Mouse (Mus musculus): Measurements from ENCODE around the gene Khdc1c. TPM values are rescaled to one million over a fixed set of nuclear protein-coding genes. Genes with fewer than 3 reads are reported as not detected.
"Not testable (repeated sequence)": the region's sequence is repeated elsewhere in the genome, so short reads cannot be mapped to it uniquely, and the experiment has no call there.

Gene Khdc1c
- not detected in 2 replicates for polyA plus RNA-seq (2012; ENCODE audit: insufficient read depth, insufficient read length, missing spikeins)

DNA sequence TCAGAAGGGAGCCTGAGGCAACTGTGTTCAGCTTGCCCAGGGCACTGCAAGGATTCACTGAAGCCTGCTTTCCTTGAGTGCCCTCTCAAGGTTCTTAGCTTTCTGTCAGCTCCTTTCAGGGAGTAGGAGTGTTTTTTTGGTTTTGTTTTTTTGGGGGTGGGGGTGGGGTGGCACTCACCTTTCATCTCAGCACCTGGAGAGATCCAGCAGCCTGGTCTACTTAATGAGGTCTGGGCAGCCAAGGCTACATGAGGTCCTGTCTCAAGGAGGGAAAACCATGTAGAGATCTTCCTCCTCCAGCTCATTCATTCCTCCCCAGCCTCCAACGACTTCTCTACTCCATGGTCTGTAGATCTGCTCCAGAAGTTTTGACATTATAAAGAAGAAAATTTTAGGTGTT is at the start of gene Khdc1c:
Gene Khdc1c, plus strand, starts transcription at position 301 of the 400 bp plus-strand sequence.
- not testable (repeated sequence) for H3K4me3 ChIP-seq (ENCODE audit: insufficient read depth, low read depth, low read length); H3K4me1 ChIP-seq (ENCODE audit: control insufficient read depth, insufficient read depth, insufficient read length, low read length); H3K27ac ChIP-seq (replicated peaks; ENCODE audit: low read depth, low read length)

DNA sequence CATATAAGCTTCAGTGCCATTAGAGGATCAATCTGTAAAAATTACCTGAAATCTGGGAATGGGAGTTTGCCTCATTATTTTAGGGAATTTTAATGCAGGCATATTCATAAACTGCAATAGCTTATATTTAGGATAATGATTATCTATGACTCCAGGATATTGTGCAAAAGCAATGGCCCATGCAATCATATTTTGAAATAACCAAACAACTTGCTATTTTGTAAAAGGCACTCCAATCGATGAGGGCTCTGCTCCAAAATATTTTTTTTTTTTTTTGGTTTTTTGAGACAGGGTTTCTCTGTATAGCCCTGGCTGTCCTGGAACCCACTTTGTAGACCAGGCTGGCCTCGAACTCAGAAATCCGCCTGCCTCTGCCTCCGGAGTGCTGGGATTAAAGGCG is 47.9 kb upstream of the Khdc1c start:
- H3K27ac ChIP-seq (replicated peaks; ENCODE audit: low read depth, low read length); H3K4me3 ChIP-seq (ENCODE audit: insufficient read depth, low read depth, low read length); H3K4me1 ChIP-seq (ENCODE audit: control insufficient read depth, insufficient read depth, insufficient read length, low read length): not testable (repeated sequence)

DNA sequence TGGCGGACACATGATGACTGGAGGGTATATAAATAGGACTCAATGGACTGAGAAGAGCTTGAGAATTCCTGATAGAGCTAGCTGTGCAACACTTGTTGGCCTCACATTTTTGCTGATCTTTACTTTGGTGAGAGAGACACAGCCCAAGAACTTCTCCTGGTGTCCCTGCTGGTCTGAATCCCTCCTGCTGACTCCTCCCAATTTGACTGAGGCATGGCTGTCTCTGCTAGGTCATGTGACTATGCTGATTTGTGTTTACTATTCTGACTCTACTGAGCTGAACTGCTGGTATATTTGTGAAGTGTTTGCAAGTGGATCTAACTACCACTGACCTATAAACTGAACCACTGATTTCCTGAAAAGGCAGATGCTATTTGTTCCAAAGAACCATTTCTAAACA is 46.5 kb upstream of the Khdc1c start:
- H3K27ac ChIP-seq (replicated peaks; ENCODE audit: low read depth, low read length): no peak overlapping the region
- H3K4me1 ChIP-seq (ENCODE audit: control insufficient read depth, insufficient read depth, insufficient read length, low read length): no peaks in the 10 kb centered on the region
- H3K4me3 ChIP-seq (ENCODE audit: insufficient read depth, low read depth, low read length): no peak overlapping the region

DNA sequence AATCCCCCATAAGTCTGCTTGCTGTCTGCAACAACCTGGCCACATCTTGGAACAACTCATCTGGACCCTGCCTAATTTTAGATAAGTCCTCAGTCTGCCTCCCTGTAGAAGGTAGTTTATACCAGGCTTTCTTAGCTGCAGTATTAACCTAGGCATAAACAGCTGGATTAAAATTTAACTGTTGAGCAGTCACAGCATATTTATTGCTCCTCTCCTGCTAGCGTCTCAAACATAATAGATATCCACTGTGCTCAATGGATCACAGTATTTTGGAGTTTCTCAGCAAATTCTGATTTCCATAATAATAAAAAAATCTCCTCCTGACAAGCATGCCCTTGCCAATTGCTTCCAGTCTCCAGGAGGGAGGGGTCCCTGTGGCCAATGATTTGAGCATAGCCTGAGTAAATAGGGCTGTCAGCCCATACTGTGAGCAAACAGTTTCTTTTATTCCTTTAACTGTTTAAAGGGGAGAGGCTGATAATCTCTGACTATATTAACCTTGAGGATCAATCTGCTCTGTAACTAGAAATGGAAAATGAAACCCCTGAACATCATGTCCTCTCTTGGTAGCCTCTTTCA is 44.0 kb upstream of the Khdc1c start:
- Histone ChIP-seq H3K4me3 (ENCODE audit: insufficient read depth, low read depth, low read length) (no peak overlapping the region), H3K27ac (replicated peaks; ENCODE audit: low read depth, low read length) (no peak overlapping the region), H3K4me1 (ENCODE audit: control insufficient read depth, insufficient read depth, insufficient read length, low read length) (no peaks in the 10 kb centered on the region)

DNA sequence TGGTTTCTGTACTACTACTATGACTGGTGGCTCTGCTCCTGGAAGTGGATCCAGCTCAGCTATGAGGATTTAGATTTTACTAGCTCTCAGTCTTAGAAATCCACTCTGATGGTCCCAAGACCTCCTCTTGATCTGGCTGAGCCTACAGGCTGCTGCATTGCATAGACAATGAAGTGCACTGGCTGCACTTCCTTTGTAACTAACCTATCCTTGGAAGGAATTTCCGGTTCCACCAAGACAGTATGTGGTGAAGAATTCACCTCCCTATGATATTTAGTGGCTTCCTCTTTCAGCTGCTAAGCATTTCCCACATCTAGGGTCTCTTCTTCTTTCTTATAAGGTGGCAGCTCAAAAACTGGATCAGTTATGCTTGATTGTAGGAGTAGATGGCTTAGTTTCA is 43.5 kb upstream of the Khdc1c start:
- Histone ChIP-seq H3K4me1 (ENCODE audit: control insufficient read depth, insufficient read depth, insufficient read length, low read length) (no peaks in the 10 kb centered on the region), H3K27ac (replicated peaks; ENCODE audit: low read depth, low read length) (no peak overlapping the region), H3K4me3 (ENCODE audit: insufficient read depth, low read depth, low read length) (no peak overlapping the region)

DNA sequence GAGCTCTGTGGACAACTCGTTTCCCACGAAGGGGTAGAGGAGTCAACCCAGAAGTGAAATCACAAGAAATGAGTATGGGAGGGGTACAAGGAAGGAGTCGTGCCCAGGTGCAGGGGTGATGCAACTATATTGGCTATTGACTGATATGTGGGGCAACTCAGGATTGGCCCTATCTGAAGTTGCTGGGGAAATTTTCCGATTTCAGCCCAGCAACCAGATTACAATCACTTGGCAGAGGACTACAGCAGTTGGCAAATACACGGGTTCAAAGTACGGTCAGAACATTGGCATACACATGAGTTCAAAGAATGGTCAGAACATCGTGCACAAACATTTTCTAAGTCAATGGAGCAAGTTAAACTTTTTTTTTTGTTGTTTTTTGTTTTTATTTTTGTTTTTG is 41.4 kb upstream of the Khdc1c start:
- no peaks in the 10 kb centered on the region for H3K4me1 ChIP-seq (ENCODE audit: control insufficient read depth, insufficient read depth, insufficient read length, low read length)
- H3K4me3 ChIP-seq (ENCODE audit: insufficient read depth, low read depth, low read length): no peak overlapping the region
- H3K27ac ChIP-seq (replicated peaks; ENCODE audit: low read depth, low read length): no peak overlapping the region

DNA sequence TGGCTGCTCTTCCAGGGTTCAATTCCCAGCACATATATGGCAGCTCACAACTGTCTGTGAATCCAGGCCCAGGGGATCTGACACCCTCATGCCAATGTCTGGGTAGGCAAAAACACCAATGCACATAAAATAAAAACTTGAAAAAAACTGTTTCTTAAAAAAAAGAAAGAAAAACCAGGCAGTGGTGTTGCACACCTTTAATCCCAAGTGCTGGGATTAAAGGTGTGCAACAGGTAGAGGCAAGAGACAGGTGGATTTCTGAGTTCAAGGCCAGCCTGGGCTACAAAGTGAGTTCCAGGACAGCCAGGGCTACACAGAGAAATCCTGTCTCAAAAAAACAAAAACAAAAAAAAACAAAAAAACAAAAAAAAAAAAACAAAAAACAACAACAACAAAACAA is 37.0 kb upstream of the Khdc1c start:
- not testable (repeated sequence) for H3K27ac ChIP-seq (replicated peaks; ENCODE audit: low read depth, low read length); H3K4me3 ChIP-seq (ENCODE audit: insufficient read depth, low read depth, low read length); H3K4me1 ChIP-seq (ENCODE audit: control insufficient read depth, insufficient read depth, insufficient read length, low read length)

DNA sequence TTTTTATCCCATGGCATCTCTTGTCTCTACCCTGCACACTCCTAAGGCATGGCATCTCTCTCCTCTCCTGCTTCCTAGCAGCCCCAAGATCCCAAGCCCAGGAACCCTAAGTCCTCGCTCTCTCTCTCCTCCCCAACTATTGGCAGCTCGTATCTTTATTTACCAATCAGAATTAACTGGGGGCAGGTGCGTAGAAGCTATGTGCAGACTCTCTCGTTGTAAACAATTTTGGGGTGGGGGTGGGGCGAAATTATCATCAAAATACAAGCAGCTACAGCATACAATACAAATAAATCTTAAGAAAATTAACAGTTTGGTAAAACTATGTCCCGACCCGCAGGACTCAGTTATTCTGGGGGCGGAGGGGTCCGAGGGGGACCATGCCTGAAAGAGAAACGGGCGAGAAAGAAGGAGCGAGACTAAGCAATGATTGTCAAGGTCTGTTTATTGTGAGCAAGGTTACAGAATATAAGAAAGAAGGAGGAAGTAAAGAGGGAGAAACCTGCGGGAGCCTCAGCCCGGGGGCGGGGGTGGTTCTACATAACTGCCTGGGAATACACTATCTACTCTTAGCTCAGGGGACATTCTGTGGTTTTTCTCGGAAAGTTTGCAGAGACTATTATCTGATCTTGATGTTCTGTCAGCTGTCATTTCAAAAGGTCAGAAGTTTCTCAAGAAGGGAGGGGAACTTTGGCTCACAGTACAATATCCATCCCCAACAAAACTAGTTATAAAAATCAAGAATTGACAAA is 34.7 kb upstream of the Khdc1c start:
- Histone ChIP-seq H3K4me1 (ENCODE audit: control insufficient read depth, insufficient read depth, insufficient read length, low read length) (no peaks in the 10 kb centered on the region), H3K4me3 (ENCODE audit: insufficient read depth, low read depth, low read length) (no peak overlapping the region), H3K27ac (replicated peaks; ENCODE audit: low read depth, low read length) (no peak overlapping the region)

DNA sequence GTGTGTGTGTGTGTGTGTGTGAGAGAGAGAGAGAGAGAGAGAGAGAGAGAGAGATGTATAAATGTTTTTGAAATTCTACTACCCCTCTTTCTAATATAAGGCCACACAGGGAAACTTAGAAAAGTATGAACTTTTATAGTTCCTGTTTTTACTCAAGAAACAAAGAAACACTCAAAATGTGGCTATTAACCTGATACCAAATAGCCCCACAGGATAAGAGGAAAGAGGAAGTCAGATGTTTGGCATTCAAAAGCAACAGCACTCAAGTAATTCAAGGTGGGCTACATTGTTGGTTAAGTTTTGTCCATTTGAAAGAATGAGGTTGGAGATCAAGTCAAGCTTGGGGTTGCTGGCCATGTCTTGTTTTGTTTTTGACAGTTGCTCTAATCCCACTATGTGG is 32.3 kb upstream of the Khdc1c start:
- H3K4me1 ChIP-seq (ENCODE audit: control insufficient read depth, insufficient read depth, insufficient read length, low read length): no peaks in the 10 kb centered on the region
- H3K4me3 ChIP-seq (ENCODE audit: insufficient read depth, low read depth, low read length): no peak overlapping the region
- no peak overlapping the region for H3K27ac ChIP-seq (replicated peaks; ENCODE audit: low read depth, low read length)

DNA sequence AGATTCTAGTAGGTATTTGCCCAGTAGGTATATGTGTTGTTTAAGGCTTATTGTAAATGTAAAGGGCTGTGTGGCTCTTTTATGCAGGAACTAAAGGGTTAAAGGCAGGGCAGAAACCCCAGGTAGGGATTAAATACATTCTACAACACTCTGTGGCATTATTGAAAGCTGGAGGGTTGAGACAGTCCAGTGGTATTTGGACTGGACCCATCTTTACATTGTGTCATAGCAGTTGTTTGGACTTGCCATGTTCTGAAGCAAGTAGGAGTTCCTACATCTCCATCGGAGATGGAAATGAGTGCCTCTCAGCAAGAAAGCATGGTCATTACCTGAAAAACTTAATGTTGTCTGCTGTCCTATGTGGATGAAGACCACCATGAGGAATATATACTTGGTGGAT is 27.4 kb upstream of the Khdc1c start:
- Histone ChIP-seq H3K4me1 (ENCODE audit: control insufficient read depth, insufficient read depth, insufficient read length, low read length) (no peaks in the 10 kb centered on the region), H3K27ac (replicated peaks; ENCODE audit: low read depth, low read length) (no peak overlapping the region), H3K4me3 (ENCODE audit: insufficient read depth, low read depth, low read length) (no peak overlapping the region)

DNA sequence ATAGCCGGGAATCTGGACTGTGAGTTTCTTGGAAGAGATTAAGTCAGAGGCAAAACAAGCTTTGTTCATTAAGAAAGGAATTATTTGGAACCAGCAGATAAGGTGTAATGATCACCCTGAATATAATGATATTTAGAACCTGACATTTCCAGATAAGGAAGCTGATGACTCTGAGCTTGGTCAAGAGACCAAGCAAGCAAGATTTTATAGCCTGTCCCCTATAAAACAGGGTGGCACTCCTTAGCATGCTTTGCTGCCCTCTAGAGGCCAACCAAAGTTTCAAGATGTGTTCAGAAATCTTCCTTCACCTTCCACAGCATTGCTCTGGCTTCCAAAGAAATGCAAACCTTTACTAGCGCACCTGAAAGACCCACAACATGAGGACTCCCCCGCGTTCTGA is 23.9 kb upstream of the Khdc1c start:
- no peak overlapping the region for H3K4me3 ChIP-seq (ENCODE audit: insufficient read depth, low read depth, low read length)
- H3K27ac ChIP-seq (replicated peaks; ENCODE audit: low read depth, low read length): no peak overlapping the region
- no peaks in the 10 kb centered on the region for H3K4me1 ChIP-seq (ENCODE audit: control insufficient read depth, insufficient read depth, insufficient read length, low read length)

DNA sequence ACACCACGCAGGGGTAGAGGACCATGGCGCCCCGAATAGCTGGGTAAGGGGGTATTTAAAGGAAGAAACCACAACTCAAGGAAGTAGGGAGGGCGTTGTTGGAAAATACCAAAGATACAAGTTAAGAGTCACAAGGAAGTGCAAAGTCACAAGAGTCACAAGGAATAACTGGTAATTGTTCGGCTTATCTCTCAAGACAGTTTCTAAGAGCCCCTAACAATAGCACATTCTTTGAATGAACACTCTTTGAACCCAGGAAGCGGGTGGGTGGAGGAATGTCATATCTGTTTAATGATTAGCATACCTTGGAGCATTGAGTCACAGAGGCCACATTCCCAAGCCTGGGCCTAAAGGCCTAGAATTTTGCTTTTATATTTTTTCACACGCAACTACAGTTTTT is 23.4 kb upstream of the Khdc1c start:
- H3K4me3 ChIP-seq (ENCODE audit: insufficient read depth, low read depth, low read length); H3K27ac ChIP-seq (replicated peaks; ENCODE audit: low read depth, low read length): not testable (repeated sequence)

DNA sequence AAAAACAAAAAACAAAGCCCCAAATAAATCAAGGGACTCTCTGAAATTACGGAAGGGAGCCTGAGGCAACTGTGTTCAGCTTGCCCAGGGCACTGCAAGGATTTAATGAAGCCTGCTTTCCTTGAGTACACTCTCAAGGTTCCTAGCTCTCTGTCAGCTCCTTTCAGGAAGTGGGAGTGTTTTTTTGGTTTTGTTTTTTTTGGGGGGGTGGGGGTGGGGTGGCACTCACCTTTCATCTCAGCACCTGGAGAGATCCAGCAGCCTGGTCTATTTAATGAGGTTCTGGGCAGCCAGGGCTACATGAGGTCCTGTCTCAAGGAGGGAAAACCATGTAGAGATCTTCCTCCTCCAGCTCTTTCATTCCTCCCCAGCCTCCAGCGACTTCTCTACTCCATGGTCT is 18.8 kb upstream of the Khdc1c start, which contains the start of gene Khdc1a:
Gene Khdc1a, plus strand, starts transcription at position 301 of the 400 bp plus-strand sequence.
- no peaks in the 10 kb centered on the region for H3K4me1 ChIP-seq (ENCODE audit: control insufficient read depth, insufficient read depth, insufficient read length, low read length)
- H3K27ac ChIP-seq (replicated peaks; ENCODE audit: low read depth, low read length): no peak within 1 kb of the TSS
- H3K4me3 ChIP-seq (ENCODE audit: insufficient read depth, low read depth, low read length): no peak within 1 kb of the TSS

More for the DNA sequence above, 23.4 kb upstream of the Khdc1c start:
- not testable (repeated sequence) for H3K4me1 ChIP-seq (ENCODE audit: control insufficient read depth, insufficient read depth, insufficient read length, low read length)

DNA sequence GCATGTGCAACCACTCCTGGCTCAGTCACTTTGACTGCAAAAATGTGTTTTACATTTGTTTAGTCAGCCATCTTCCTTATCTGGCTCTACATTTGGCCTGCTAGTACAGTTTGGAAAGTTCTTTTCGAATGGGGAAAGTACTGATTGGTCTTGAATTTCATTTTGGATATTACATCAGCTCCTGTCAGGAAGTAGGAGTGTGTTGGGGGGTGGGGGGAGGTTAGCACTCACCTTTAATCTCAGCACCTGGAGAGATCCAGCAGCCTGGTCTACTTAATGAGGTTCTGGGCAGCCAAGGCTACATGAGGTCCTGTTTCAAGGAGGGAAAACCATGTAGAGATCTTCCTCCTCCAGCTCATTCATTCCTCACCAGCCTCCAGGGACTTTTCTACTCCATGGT is 15.1 kb downstream of the Khdc1c start, which contains the start of gene Khdc1b:
Gene Khdc1b, plus strand, starts transcription at position 301 of the 400 bp plus-strand sequence.
- no peak within 1 kb of the TSS for H3K4me3 ChIP-seq (ENCODE audit: insufficient read depth, low read depth, low read length)

DNA sequence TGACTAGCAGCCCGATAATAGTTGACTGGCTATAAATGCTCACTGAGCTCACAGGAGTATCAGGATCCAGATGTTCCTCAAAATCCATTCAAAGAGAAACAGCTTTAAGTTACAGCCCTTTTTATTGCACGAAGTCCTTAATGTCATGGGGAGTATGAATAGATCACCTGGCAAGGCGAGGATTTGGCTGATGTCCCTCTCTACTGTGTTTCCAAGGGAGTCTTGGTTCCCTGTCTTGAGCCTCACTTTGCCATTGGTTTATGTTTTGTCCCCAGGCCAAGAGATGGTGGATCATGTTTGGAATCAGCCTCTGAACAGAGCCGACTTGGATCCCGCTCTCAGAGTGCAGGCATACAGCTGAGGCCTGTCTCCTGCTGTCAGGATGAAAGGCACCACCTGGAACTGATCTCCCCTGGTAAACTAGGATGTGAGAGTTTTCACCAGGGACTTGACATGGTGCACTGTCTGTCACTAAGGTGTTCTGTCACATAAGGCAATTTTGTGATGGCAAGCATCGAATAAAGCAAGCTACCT is 23.1 kb downstream of the Khdc1c start:
- H3K27ac ChIP-seq (replicated peaks; ENCODE audit: low read depth, low read length): no peak overlapping the region
- no peak overlapping the region for H3K4me3 ChIP-seq (ENCODE audit: insufficient read depth, low read depth, low read length)
- H3K4me1 ChIP-seq (ENCODE audit: control insufficient read depth, insufficient read depth, insufficient read length, low read length): no peaks in the 10 kb centered on the region

More for the DNA sequence above, 15.1 kb downstream of the Khdc1c start, which contains the start of gene Khdc1b:
- Histone ChIP-seq H3K27ac (replicated peaks; ENCODE audit: low read depth, low read length) (no peak within 1 kb of the TSS), H3K4me1 (ENCODE audit: control insufficient read depth, insufficient read depth, insufficient read length, low read length) (no peaks in the 10 kb centered on the region)

DNA sequence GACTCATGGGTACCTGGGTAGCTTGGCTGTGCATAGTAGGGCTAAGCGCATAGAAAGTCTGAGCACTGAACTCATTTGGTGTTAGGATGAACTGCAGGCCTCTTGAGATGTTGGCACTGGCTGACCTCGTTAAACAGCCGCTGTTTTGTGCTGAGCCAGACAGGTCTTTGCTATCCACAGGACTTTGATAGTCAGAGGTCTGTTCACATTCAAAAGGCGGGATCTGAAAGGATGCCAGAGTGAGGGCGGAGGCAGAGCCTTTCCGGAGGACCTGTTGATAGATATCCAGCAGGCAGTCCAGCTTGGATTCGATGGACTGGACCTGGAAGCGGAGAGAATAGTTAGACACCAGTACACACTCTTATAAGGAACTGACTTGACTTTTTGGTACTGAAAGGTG is 34.7 kb downstream of the Khdc1c start:
- no peak overlapping the region for H3K4me3 ChIP-seq (ENCODE audit: insufficient read depth, low read depth, low read length)
- H3K4me1 ChIP-seq (ENCODE audit: control insufficient read depth, insufficient read depth, insufficient read length, low read length): no peaks in the 10 kb centered on the region
- no peak overlapping the region for H3K27ac ChIP-seq (replicated peaks; ENCODE audit: low read depth, low read length)
